Mouse (Mus musculus) forebrain, embryonic 14.5 days (tissue): ENCODE results near the gene Sf1. TPM values are rescaled to one million over a fixed set of nuclear protein-coding genes. Genes with fewer than 3 reads are reported as not detected.

ENCODE experiments used
- ATAC-seq: fragments of 200-750 bp; cut with Nextera tagmentation; 2 replicates; pipeline ENCODE4 v1.8.0; 2017; ENCODE audit warnings: mild to moderate bottlenecking, moderate library complexity
- DNase-seq: peaks from one replicate; pipeline ENCODE4 v3.0.0-alpha.2; 2015; ENCODE audit warnings: low spot score
- H3K27ac ChIP-seq: fragments of 300-500 bp; sonication (generic); 2 replicates; pipeline ENCODE4 v1.5.1; 2014; ENCODE audit warnings: low read depth, mild to moderate bottlenecking, control low read depth, low read length, moderate library complexity
- H3K27me3 ChIP-seq: fragments of 300-500 bp; sonication (generic); replicated peaks from 2 replicates; pipeline ENCODE4 v1.6.1; 2014; ENCODE audit warnings: low read length, control low read depth, mixed read lengths; ENCODE audit not compliant: control insufficient read depth, insufficient read depth
- H3K36me3 ChIP-seq: fragments of 300-500 bp; sonication (generic); 2 replicates; pipeline ENCODE4 v1.6.1; 2014; ENCODE audit warnings: low read length, control low read depth; ENCODE audit not compliant: control insufficient read depth, insufficient read depth
- H3K4me1 ChIP-seq: fragments of 300-500 bp; sonication (generic); 2 replicates; pipeline ENCODE4 v1.6.1; 2014; ENCODE audit warnings: antibody characterized with exemption, low read length, control low read depth; ENCODE audit not compliant: control insufficient read depth, insufficient read depth
- H3K4me2 ChIP-seq: fragments of 300-500 bp; sonication (generic); 2 replicates; pipeline ENCODE4 v1.6.1; 2014; ENCODE audit warnings: mild to moderate bottlenecking, control low read depth, low read length
- H3K4me3 ChIP-seq: fragments of 300-500 bp; sonication (generic); 2 replicates; pipeline ENCODE4 v1.5.1; 2014; ENCODE audit warnings: low read depth, low read length, control low read depth
- H3K9ac ChIP-seq: fragments of 300-500 bp; sonication (generic); 2 replicates; pipeline ENCODE4 v1.6.1; 2014; ENCODE audit warnings: mild to moderate bottlenecking, low read length, control low read depth, moderate library complexity
- H3K9me3 ChIP-seq: fragments of 300-500 bp; sonication (generic); replicated peaks from 2 replicates; pipeline ENCODE4 v1.6.1; 2016; ENCODE audit warnings: low read length, control low read depth, mixed read lengths; ENCODE audit not compliant: control insufficient read depth
- WGBS: fragments of 180-500 bp; shearing (Covaris S2); extraction: QIAGEN DNeasy Blood & Tissue Kit; methylation state at CpG from one replicate; pipeline ENCODE4 v1.1.7; 2014; 5-methylcytosine and 5-hydroxymethylcytosine counted together
- polyA plus RNA-seq: library from polyadenylated mRNA; unstranded; fragments of >200 nt; fragmentation: Nextera tagmentation; extraction: Ambion mirVana; gene quantifications from 2 replicates; pipeline ENCODE4 v1.2.1, GENCODE M21; 2014

Gene Sf1
- polyA plus RNA-seq, 1 experiment from 2014 or later = 90.4 TPM

DNA sequence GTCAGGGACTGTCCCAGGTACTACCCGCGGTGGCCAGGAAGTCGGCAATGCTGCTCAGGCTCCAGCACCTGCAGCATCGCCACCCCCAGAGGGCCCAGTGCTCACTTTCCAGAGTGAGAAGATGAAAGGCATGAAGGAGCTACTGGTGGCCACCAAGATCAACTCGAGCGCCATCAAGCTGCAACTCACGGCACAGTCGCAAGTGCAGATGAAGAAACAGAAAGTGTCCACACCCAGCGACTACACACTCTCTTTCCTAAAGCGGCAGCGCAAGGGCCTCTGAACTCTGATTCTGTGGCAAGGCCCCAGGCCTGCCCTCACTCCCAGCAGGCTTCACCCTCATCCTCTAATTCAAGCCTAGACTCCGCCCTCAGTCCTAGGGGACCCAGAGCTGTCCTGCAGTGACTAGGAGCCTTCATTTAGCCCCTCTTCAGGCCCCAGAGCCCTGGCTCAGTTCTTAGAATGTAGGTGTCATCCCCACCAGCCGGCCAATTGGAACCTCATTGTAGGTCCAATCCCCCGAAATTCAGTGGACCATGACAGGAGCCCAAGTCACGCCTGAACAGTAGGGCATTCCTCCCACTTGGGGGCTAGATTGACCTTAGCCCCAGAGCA is 23.5 kb upstream of the Sf1 start:
- 69% methylated on average over 15 of the region's 15 CpGs for WGBS
- no peak overlapping the region for H3K9ac ChIP-seq
- peaks cover 58% of the 10 kb centered on the region for H3K36me3 ChIP-seq
- H3K27me3 ChIP-seq = no peaks in the 10 kb centered on the region
- peaks cover 19% of the 10 kb centered on the region for H3K4me1 ChIP-seq
- no peak overlapping the region for H3K4me3 ChIP-seq
- H3K4me2 ChIP-seq = no peak overlapping the region; the same call in 1 of the 2 replicates
- no peak overlapping the region for H3K27ac ChIP-seq
- no peaks in the 10 kb centered on the region for H3K9me3 ChIP-seq
- DNase-seq (no peak), ATAC-seq (no peak)

DNA sequence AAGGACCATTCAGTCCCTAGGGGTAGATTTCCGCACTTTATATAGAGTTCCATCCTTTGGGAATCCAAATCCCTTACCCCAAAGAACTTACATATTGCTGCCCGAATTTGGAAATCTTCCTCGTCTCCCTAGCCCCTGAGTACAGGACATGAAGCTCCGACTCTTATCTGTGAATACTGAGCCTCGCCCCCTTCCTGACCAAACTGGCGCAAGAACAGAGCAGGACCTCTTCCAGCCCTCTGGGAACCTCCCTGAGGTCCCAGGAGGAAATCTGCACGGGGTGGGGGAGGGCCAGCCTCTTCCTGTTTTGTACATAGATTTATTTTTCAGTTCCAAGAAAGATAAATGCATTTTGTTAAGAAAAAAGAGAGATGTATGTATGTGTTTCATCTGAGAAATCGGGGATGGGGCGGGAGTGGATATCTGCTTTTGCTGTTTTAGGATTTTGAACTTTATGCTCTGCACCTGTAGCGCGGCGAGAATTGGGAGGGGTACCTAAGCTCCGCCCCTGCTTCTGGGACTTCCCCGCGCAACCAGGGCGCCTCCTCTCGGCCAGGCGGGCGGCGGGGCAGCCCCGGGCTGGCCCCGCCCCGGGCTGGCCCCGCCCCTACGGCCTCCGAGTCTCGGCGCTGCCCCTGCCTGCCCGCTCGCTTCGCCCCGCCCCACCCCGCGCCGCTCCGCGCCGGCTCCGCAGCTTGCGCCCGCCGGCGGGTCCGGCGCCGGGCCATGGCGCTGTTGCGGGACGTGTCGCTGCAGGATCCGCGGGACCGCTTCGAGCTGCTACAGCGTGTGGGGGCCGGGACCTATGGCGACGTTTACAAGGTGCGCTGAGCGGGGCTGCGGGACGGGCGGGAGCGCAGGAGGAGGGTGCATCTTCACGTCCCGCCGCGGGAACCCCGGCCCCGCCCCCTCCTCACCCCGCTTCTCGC is 22.7 kb upstream of the Sf1 start, which contains the start of gene Map4k2:
Map4k2 (plus strand) TSS at position 612 of the 929 bp plus-strand sequence.
- Histone ChIP-seq H3K4me3 (peak within 1 kb of the TSS; percentile 51), H3K27me3 (no peaks in the 10 kb centered on the region), H3K36me3 (peaks cover 66% of the 10 kb centered on the region), H3K4me1 (peaks cover 17% of the 10 kb centered on the region), H3K9me3 (no peaks in the 10 kb centered on the region), H3K9ac (peak within 1 kb of the TSS; percentile 67), H3K27ac (0 out of 2 replicates have a peak within 1 kb of the TSS, but pooled peaks have one; percentile 14), H3K4me2 (peak within 1 kb of the TSS; percentile 85)
- WGBS = 7% methylated on average over 60 of the region's 72 CpGs
- DNase-seq = peak; percentile 68
- ATAC-seq = peak; percentile 76

DNA sequence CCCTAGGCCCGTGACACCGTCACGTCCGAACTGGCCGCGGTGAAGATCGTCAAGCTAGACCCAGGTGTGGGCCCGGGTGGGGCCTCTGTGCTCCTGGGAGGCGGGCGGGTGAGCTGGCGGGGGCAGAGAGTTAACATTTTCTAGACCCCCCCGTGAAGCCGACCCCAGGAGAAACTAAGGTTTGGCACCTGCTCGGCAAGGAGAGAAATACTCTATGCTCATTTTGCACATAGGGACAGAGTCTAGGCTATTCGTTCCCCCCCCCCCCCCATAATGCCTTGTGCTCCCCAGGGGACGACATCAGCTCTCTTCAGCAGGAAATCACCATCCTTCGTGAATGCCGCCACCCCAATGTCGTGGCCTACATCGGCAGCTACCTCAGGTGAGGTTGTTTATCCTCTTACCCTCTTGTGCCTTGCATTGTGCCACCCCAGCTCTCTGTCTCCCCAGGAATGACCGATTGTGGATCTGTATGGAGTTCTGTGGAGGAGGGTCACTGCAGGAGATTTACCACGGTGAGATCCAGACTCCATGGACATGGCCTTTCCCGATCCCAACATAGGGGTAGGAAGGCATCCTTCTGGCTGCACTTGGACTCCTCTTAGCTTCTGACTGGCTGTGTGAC is 21.9 kb upstream of the Sf1 start:
- Histone ChIP-seq H3K4me3 (peak overlapping the region; percentile 51), H3K27me3 (no peaks in the 10 kb centered on the region), H3K27ac (0 out of 2 replicates have a peak overlapping the region, but pooled peaks have one; percentile 14), H3K9ac (peak overlapping the region; percentile 67), H3K4me1 (peaks cover 9% of the 10 kb centered on the region), H3K4me2 (peak overlapping the region; percentile 85), H3K36me3 (peaks cover 73% of the 10 kb centered on the region), H3K9me3 (no peaks in the 10 kb centered on the region)
- DNase-seq (no peak), ATAC-seq (no peak)
- WGBS = 18% methylated on average over 16 of the region's 23 CpGs

DNA sequence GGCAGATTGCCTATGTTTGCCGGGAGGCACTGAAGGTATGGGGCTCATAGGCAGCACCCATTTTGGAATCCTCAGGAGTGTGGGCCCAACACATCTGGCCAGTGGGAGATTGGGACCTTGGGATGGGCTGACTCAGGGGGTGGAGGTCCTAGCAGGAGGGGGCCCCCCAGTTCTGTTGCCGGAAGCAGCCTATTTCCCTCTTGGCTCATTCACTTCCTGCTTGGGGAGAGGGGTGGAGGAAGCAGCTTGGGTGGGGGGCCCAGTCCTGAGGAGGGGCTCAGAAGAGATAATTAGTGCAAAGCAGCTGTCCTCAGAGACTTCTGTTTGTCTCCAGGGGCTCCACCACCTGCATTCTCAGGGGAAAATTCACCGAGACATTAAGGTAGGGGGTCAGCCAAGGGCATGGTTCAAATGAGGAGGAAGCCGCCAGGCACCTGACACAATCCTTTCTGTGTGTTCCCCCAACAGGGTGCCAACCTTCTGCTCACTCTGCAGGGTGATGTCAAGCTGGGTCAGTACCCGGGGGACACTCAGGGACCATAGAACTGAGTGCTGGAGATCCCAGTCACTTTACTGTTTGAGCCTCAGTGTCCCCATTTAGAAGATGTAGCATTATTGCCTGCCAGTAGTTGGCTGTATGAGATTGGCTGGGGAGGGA is 21.1 kb upstream of the Sf1 start:
- H3K9ac ChIP-seq = no peak overlapping the region
- ATAC-seq = no peak
- H3K9me3 ChIP-seq = no peaks in the 10 kb centered on the region
- no peak overlapping the region for H3K4me3 ChIP-seq
- WGBS = 83% methylated on average over 5 of the region's 5 CpGs
- no peak overlapping the region for H3K4me2 ChIP-seq
- peaks cover 76% of the 10 kb centered on the region for H3K36me3 ChIP-seq
- DNase-seq = no peak
- H3K4me1 ChIP-seq = peaks cover 4% of the 10 kb centered on the region; the same call in 1 of the 2 replicates
- H3K27me3 ChIP-seq = no peaks in the 10 kb centered on the region
- no peak overlapping the region for H3K27ac ChIP-seq

DNA sequence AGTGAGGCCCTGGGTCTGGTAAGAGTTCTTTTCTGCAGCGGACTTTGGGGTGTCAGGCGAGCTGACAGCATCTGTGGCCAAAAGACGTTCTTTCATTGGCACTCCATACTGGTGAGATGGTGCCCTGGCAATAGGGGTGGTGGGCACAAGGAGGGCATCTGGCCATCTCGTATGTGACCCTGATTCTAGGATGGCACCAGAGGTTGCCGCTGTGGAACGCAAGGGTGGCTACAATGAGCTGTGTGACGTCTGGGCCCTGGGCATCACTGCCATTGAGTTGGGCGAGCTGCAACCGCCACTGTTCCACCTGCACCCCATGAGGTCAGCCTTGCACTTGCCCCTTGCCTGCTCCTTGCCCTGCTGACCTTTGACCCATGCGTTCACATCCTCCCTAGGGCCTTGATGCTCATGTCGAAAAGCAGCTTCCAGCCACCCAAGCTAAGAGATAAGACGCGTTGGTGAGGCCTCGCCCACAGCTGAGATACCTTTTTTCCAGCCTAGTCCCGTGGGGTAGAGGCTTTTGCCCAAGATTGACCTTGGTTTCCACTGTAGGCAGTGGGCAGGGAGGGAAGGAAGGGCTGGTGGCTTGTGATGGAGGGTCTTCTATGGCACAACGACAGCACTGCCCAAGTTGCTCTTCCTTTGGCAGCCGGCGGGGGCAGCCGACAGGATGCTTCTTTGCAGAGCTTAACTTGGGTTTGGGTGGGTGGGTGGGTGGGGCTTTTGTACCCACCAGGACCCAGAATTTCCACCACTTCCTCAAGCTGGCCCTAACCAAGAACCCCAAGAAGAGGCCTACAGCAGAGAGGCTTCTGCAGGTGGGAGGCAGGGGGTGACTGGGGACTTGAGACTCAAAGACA is 20.2 kb upstream of the Sf1 start:
- H3K9ac ChIP-seq = no peak overlapping the region
- no peaks in the 10 kb centered on the region for H3K9me3 ChIP-seq
- DNase-seq (no peak), ATAC-seq (no peak)
- H3K4me2 ChIP-seq = no peak overlapping the region
- peaks cover 4% of the 10 kb centered on the region; the same call in 1 of the 2 replicates for H3K4me1 ChIP-seq
- no peaks in the 10 kb centered on the region for H3K27me3 ChIP-seq
- peaks cover 72% of the 10 kb centered on the region for H3K36me3 ChIP-seq
- WGBS = 88% methylated on average over 19 of the region's 19 CpGs
- H3K4me3 ChIP-seq = no peak overlapping the region
- no peak overlapping the region for H3K27ac ChIP-seq

DNA sequence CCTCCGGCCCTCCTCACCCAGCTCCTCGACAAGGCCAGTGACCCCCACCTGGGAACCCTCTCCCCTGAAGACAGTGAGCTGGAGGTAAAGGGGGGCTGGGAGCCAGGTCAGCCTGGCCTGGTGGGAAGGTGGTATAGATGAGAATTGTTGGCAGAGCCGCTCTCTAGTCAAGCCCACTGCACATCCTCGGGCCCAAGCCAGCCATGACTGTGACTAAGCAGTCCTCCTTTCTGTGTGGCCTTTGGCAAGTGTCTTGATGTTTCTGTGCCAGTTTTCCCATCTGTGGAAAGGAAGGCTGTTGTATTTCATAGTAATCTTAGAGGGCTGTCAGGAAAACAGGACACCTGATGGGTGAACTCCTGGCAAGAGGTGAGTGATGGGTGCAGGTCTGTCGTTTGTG is 19.5 kb upstream of the Sf1 start:
- H3K36me3 ChIP-seq = peaks cover 71% of the 10 kb centered on the region
- 91% methylated on average over 5 of the region's 5 CpGs for WGBS

DNA sequence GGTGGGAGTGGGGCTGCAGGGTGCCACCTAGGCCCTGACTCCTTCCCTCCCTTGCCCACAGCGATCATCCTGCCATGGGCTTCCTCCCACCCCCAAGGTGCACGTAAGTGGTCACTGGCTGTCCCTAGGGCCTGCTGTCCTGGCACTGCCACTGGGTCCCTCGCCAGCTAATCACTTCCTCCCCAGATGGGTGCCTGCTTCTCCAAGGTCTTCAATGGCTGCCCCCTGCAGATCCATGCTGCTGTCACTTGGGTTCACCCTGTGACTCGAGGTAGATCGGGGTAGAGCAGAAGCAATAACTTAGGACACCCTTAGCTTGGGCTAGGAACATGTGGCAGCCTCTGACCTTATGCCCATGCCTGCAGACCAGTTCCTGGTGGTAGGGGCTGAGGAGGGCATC is 17.5 kb upstream of the Sf1 start:
- no peak overlapping the region for H3K27ac ChIP-seq
- 93% methylated on average over 5 of the region's 5 CpGs for WGBS
- H3K9ac ChIP-seq = no peak overlapping the region
- H3K27me3 ChIP-seq = no peaks in the 10 kb centered on the region
- DNase-seq = no peak
- no peak overlapping the region for H3K4me3 ChIP-seq
- no peaks in the 10 kb centered on the region for H3K4me1 ChIP-seq
- H3K4me2 ChIP-seq = no peak overlapping the region
- no peak for ATAC-seq
- H3K9me3 ChIP-seq = no peaks in the 10 kb centered on the region
- H3K36me3 ChIP-seq = peaks cover 70% of the 10 kb centered on the region

More for the DNA sequence above, 19.5 kb upstream of the Sf1 start:
- no peak overlapping the region for H3K4me2 ChIP-seq
- H3K9me3 ChIP-seq = no peaks in the 10 kb centered on the region
- H3K27me3 ChIP-seq = no peaks in the 10 kb centered on the region
- H3K4me1 ChIP-seq = peaks cover 4% of the 10 kb centered on the region; the same call in 1 of the 2 replicates
- no peak for ATAC-seq
- H3K27ac ChIP-seq = no peak overlapping the region
- no peak for DNase-seq
- H3K4me3 ChIP-seq = no peak overlapping the region
- no peak overlapping the region for H3K9ac ChIP-seq

DNA sequence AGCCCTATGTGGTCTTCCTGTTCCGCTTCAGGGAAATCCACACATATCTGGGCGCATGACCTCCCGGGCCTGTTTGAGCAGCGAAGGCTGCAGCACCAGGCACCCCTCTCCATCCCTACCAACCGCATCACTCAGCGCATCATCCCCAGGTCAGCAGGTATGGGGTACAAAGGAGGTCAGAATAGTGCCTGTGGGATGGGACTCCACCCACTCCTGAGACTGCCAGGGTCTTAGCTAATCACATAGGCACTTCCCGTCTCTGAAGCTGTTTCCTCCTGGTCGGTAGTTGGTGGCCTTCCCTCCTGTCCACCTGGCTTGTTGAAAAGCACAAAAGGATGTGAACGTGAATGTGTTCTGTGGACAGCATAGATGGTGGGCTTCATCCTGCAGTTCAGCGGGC is 16.8 kb upstream of the Sf1 start:
- no peaks in the 10 kb centered on the region for H3K4me1 ChIP-seq
- no peak overlapping the region for H3K4me2 ChIP-seq
- no peak overlapping the region for H3K4me3 ChIP-seq
- no peaks in the 10 kb centered on the region for H3K9me3 ChIP-seq
- peaks cover 75% of the 10 kb centered on the region for H3K36me3 ChIP-seq
- no peak for ATAC-seq
- H3K27me3 ChIP-seq = no peaks in the 10 kb centered on the region
- 85% methylated on average over 10 of the region's 10 CpGs for WGBS
- DNase-seq = no peak
- H3K27ac ChIP-seq = no peak overlapping the region; the same call in 1 of the 2 replicates
- H3K9ac ChIP-seq = no peak overlapping the region
